ENCODE assay signal across 7 mouse cellular contexts in genomic region chr2:93454817-93455591, GRCm38 (mm10). TPM values are rescaled to one million over a fixed set of nuclear protein-coding genes. Genes with fewer than 3 reads are reported as not detected.
A peak's percentile ranks its signal among the peaks of the same experiment; 100 is the strongest.
DNase-seq lines count a peak whose midpoint lies in the region; ATAC-seq and TF ChIP-seq lines count a peak whose summit lies in the region.

No protein-coding gene starts in this region.

- no peaks in the 10 kb centered on the region for H3K9me3 ChIP-seq in liver, embryonic 14.5 days (ENCODE audit: control insufficient read depth, low read length)

- H3K27me3 ChIP-seq in liver, embryonic 14.5 days (ENCODE audit: control insufficient read depth, insufficient read depth, low read length) = no peaks in the 10 kb centered on the region

- peaks cover 92 to 94% of the 10 kb centered on the region in 2 experiments for H3K4me1 ChIP-seq in liver, embryonic 14.5 days (replicated peaks; ENCODE audit: control insufficient read depth in 2 of 2, insufficient read depth in 2 of 2, low read length in 1 of 2)

- intact Hi-C loops in heart, postnatal 25 days (cut with DNase I) = no loop called here

- H3K4me3 ChIP-seq in liver, embryonic 14.5 days (ENCODE audit: insufficient read depth in 1 of 2, low read depth in 2 of 2, low read length in 2 of 2) = peak overlapping the region; percentile 34 to 43

- peak overlapping the region; percentile 84 for H3K4me2 ChIP-seq in liver, embryonic 14.5 days (ENCODE audit: low read depth)

- peak; percentile 37 for DNase-seq in thymus, postnatal 0 days (ENCODE audit: low spot score)
- DNase-seq in thymus, postnatal 25 days = no peak
- DNase-seq in heart, postnatal 25 days (ENCODE audit: low spot score) = peak; percentile 11
- DNase-seq in liver, embryonic 14.5 days (ENCODE audit: low read depth in 3 of 3, low spot score in 3 of 3) = peak; percentile 66 to 73 (median 73)
- no peak for DNase-seq in neural tube, embryonic 10.5 days (ENCODE audit: extremely low spot score, low spot score)
- DNase-seq in embryo, embryonic 9.5 days (ENCODE audit: extremely low spot score) = no peak
- DNase-seq in embryo, embryonic 11 days = no peak

- H3K36me3 ChIP-seq in liver, embryonic 14.5 days (replicated peaks; ENCODE audit: control insufficient read depth, insufficient read depth, low read depth) = peaks cover 12% of the 10 kb centered on the region

- peak; percentile 78 for ATAC-seq in liver, embryonic 14.5 days (ENCODE audit: insufficient read depth)

- peak overlapping the region; percentile 60 for H3K9ac ChIP-seq in liver, embryonic 14.5 days (replicated peaks)

- TF ChIP-seq EP300 in liver, embryonic 14.5 days (IDR thresholded peaks at IDR 0.05; ENCODE audit: low read depth) = peak; percentile 27

- peak overlapping the region; percentile 93 for H3K27ac ChIP-seq in liver, embryonic 14.5 days

- 36% methylated on average over 3 of the region's 3 CpGs for WGBS in liver, embryonic 14.5 days (ENCODE audit: insufficient replicate concordance)

- no peak for TF ChIP-seq CTCF in liver, embryonic 14.5 days (IDR thresholded peaks at IDR 0.05; ENCODE audit: low read depth)

RNA-seq across cellular contexts. Expression of gene Cd82, which starts 7.9 kb away (rescaled TPM):
- 153 and 157 TPM in 2 replicates for polyA plus RNA-seq in thymus, postnatal 0 days (2015; fragmentation: Nextera tagmentation; extraction: Ambion mirVana)
- total RNA-seq in heart, postnatal 25 days (2021) = 10 to 100 TPM; 11.9 to 12.6 TPM
- polyA plus RNA-seq in liver, embryonic 14.5 days (2012; rRNA removed) = 61.6 and 72.2 TPM in 2 replicates
- polyA plus RNA-seq in liver, embryonic 14.5 days (2014; fragmentation: Nextera tagmentation; extraction: Ambion mirVana) = 58.6 and 63.1 TPM in 2 replicates

Comparison
In these comparisons a context has a peak if more than half of its experiments do, and no peak if none do; other contexts are left out.
1. DNase-seq: peak in thymus, postnatal 0 days (single experiment), heart, postnatal 25 days (single experiment) and liver, embryonic 14.5 days (3 of 3); none in thymus, postnatal 25 days (single experiment), neural tube, embryonic 10.5 days (single experiment), embryo, embryonic 9.5 days (single experiment) and embryo, embryonic 11 days (single experiment).